Mouse (Mus musculus): ENCODE data around the gene Gm15737. TPM values are rescaled to one million over a fixed set of nuclear protein-coding genes. Genes with fewer than 3 reads are reported as not detected.

Gene Gm15737
- polyA plus RNA-seq, 2 experiments: not detected

GRCm38 (mm10) chr6:92827360-92827759 is 41.8 kb upstream of the Gm15737 start:
- Histone ChIP-seq H3K9ac (replicated peaks) (no peak overlapping the region), H3K9me3 (ENCODE audit: control insufficient read depth, low read length) (no peaks in the 10 kb centered on the region), H3K4me2 (ENCODE audit: low read depth) (no peak overlapping the region), H3K27me3 (ENCODE audit: control insufficient read depth, insufficient read depth, low read length) (no peaks in the 10 kb centered on the region), H3K36me3 (replicated peaks; ENCODE audit: control insufficient read depth, insufficient read depth, low read depth) (no peaks in the 10 kb centered on the region), H3K4me3 (ENCODE audit: insufficient read depth in 1 of 2, low read depth in 2 of 2, low read length in 2 of 2) (no peak overlapping the region), H3K27ac (no peak overlapping the region), H3K4me1 (replicated peaks; ENCODE audit: control insufficient read depth in 2 of 2, insufficient read depth in 2 of 2, low read length in 1 of 2) (no peaks in the 10 kb centered on the region)
- 57% methylated on average over 5 of the region's 5 CpGs for WGBS (ENCODE audit: insufficient replicate concordance)
- TF ChIP-seq CTCF (IDR thresholded peaks at IDR 0.05; ENCODE audit: low read depth): no peak
- TF ChIP-seq EP300 (IDR thresholded peaks at IDR 0.05; ENCODE audit: low read depth): no peak
- no peak for DNase-seq (ENCODE audit: low read depth in 3 of 3, low spot score in 3 of 3)
- no peak for ATAC-seq (ENCODE audit: insufficient read depth)

DNA sequence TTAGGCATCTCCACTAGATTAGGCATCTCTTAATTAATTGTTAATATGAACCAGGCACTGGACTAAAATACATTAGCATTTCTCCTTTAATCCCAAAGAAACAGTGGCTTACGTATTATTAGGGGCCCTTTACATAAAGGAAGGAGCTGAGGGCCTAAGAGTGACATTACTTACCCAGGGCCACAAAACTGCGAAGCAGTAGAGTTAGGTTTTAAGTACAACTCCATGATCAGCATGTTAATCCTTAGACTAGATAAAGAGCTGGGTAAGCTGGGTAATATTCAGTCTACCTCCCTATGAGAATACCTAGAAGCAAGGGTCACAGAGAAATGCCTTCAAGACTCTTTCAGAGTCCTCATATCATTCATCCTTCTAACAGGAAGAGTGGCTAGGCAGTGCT is 40.0 kb upstream of the Gm15737 start:
- ATAC-seq (ENCODE audit: insufficient read depth) (no peak), DNase-seq (ENCODE audit: low read depth in 3 of 3, low spot score in 3 of 3) (no peak)
- no peak overlapping the region for H3K9ac ChIP-seq (replicated peaks)
- WGBS (ENCODE audit: insufficient replicate concordance): 63% methylated on average over 2 of the region's 2 CpGs
- H3K4me2 ChIP-seq (ENCODE audit: low read depth): no peak overlapping the region
- H3K4me3 ChIP-seq (ENCODE audit: insufficient read depth in 1 of 2, low read depth in 2 of 2, low read length in 2 of 2): no peak overlapping the region
- H3K4me1 ChIP-seq (replicated peaks; ENCODE audit: control insufficient read depth in 2 of 2, insufficient read depth in 2 of 2, low read length in 1 of 2): no peaks in the 10 kb centered on the region
- no peaks in the 10 kb centered on the region for H3K36me3 ChIP-seq (replicated peaks; ENCODE audit: control insufficient read depth, insufficient read depth, low read depth)
- H3K27me3 ChIP-seq (ENCODE audit: control insufficient read depth, insufficient read depth, low read length): no peaks in the 10 kb centered on the region
- TF ChIP-seq CTCF (IDR thresholded peaks at IDR 0.05; ENCODE audit: low read depth) (no peak), EP300 (IDR thresholded peaks at IDR 0.05; ENCODE audit: low read depth) (no peak)
- H3K9me3 ChIP-seq (ENCODE audit: control insufficient read depth, low read length): no peaks in the 10 kb centered on the region
- no peak overlapping the region for H3K27ac ChIP-seq

GRCm38 (mm10) chr6:92831106-92831505 is 38.1 kb upstream of the Gm15737 start:
- no peak overlapping the region for H3K9ac ChIP-seq (replicated peaks)
- no peaks in the 10 kb centered on the region for H3K9me3 ChIP-seq (ENCODE audit: control insufficient read depth, low read length)
- H3K4me1 ChIP-seq (replicated peaks; ENCODE audit: control insufficient read depth in 2 of 2, insufficient read depth in 2 of 2, low read length in 1 of 2): no peaks in the 10 kb centered on the region
- no peak for ATAC-seq (ENCODE audit: insufficient read depth)
- WGBS (ENCODE audit: insufficient replicate concordance): 68% methylated on average over 2 of the region's 2 CpGs
- DNase-seq (ENCODE audit: low read depth in 3 of 3, low spot score in 3 of 3): no peak
- H3K27ac ChIP-seq: no peak overlapping the region
- H3K4me3 ChIP-seq (ENCODE audit: insufficient read depth in 1 of 2, low read depth in 2 of 2, low read length in 2 of 2): no peak overlapping the region
- H3K4me2 ChIP-seq (ENCODE audit: low read depth): no peak overlapping the region
- no peaks in the 10 kb centered on the region for H3K36me3 ChIP-seq (replicated peaks; ENCODE audit: control insufficient read depth, insufficient read depth, low read depth)
- TF ChIP-seq CTCF (IDR thresholded peaks at IDR 0.05; ENCODE audit: low read depth) (no peak), EP300 (IDR thresholded peaks at IDR 0.05; ENCODE audit: low read depth) (no peak)
- H3K27me3 ChIP-seq (ENCODE audit: control insufficient read depth, insufficient read depth, low read length): no peaks in the 10 kb centered on the region

DNA sequence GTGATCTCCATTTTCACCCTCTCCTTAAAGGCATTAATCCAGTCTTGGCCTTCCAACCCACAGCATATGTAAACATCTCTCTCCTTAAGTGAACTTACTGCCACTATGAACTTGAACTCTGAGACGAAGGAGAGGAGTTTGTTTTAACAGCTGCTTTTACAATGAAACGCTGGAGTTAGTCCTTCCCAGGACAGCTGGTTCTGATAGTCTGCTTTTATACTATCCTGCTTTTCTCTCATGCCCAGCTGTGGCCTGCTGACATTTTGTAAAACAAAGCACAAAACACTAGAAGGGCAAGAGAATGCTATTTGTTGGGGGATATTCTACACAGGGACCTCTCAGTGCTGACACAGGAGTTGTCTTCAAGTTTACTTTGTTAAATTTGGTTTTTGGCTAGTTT is 27.2 kb upstream of the Gm15737 start:
- no peaks in the 10 kb centered on the region for H3K36me3 ChIP-seq (replicated peaks; ENCODE audit: control insufficient read depth, insufficient read depth, low read depth)
- H3K27me3 ChIP-seq (ENCODE audit: control insufficient read depth, insufficient read depth, low read length): no peaks in the 10 kb centered on the region
- DNase-seq (ENCODE audit: low read depth in 3 of 3, low spot score in 3 of 3) (no peak), ATAC-seq (ENCODE audit: insufficient read depth) (no peak)
- H3K4me1 ChIP-seq (replicated peaks; ENCODE audit: control insufficient read depth in 2 of 2, insufficient read depth in 2 of 2, low read length in 1 of 2): no peaks in the 10 kb centered on the region
- no peak overlapping the region for H3K4me3 ChIP-seq (ENCODE audit: insufficient read depth in 1 of 2, low read depth in 2 of 2, low read length in 2 of 2)
- no peak overlapping the region for H3K27ac ChIP-seq
- H3K9ac ChIP-seq (replicated peaks): no peak overlapping the region
- TF ChIP-seq CTCF (IDR thresholded peaks at IDR 0.05; ENCODE audit: low read depth) (no peak), EP300 (IDR thresholded peaks at IDR 0.05; ENCODE audit: low read depth) (no peak)
- H3K9me3 ChIP-seq (ENCODE audit: control insufficient read depth, low read length): no peaks in the 10 kb centered on the region
- WGBS (ENCODE audit: insufficient replicate concordance): 33% methylated on average over 2 of the region's 2 CpGs
- H3K4me2 ChIP-seq (ENCODE audit: low read depth): no peak overlapping the region

GRCm38 (mm10) chr6:92843474-92843873 is 25.7 kb upstream of the Gm15737 start:
- Histone ChIP-seq H3K36me3 (replicated peaks; ENCODE audit: control insufficient read depth, insufficient read depth, low read depth) (no peaks in the 10 kb centered on the region), H3K4me1 (replicated peaks; ENCODE audit: control insufficient read depth in 2 of 2, insufficient read depth in 2 of 2, low read length in 1 of 2) (no peaks in the 10 kb centered on the region), H3K9me3 (ENCODE audit: control insufficient read depth, low read length) (no peaks in the 10 kb centered on the region), H3K4me3 (ENCODE audit: insufficient read depth in 1 of 2, low read depth in 2 of 2, low read length in 2 of 2) (no peak overlapping the region), H3K27ac (no peak overlapping the region), H3K9ac (replicated peaks) (no peak overlapping the region), H3K27me3 (ENCODE audit: control insufficient read depth, insufficient read depth, low read length) (no peaks in the 10 kb centered on the region), H3K4me2 (ENCODE audit: low read depth) (no peak overlapping the region)
- 60% methylated on average over 2 of the region's 2 CpGs for WGBS (ENCODE audit: insufficient replicate concordance)
- DNase-seq (ENCODE audit: low read depth in 3 of 3, low spot score in 3 of 3) (no peak), ATAC-seq (ENCODE audit: insufficient read depth) (no peak)
- TF ChIP-seq CTCF (IDR thresholded peaks at IDR 0.05; ENCODE audit: low read depth) (no peak), EP300 (IDR thresholded peaks at IDR 0.05; ENCODE audit: low read depth) (no peak)

Measured in liver, embryonic 14.5 days (tissue).